ENCODE assay signal across 10 mouse cellular contexts in the genomic region with DNA sequence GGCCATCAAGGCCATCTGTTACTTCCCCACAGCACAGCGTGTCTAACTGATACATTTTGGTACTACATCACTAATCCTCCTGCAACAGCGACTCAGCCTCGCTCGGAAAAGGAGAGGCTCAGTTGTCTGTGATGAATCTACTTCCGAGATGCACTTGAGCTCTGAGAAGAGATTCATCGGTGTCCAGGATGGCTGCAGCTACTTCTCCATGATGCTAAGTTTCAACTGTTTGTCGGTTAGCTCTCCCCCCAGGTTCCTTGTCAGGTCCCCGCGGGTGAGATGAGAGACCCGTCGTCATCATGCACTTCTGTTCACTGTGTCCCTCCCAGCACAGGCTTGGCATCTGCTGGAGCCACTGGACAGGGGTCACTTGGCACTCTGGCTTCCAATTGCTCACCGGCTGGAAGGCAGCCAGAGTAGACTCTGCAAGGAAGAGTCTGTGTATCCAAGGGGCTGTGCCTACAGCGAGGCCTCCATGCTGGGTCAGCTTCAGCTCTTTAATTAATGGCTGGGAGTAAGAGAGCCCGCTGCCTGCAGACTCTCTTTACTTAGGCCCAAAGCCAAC.
DNase-seq lines count a peak whose midpoint lies in the region; ATAC-seq and TF ChIP-seq lines count a peak whose summit lies in the region.
"Had no signal": no experiment of that assay in that cellular context is flagged by ENCODE, and none has a peak within 500 bp of the region (broad histone marks: within the 10 kb centered on the region; RNA-seq: fewer than 3 reads in every experiment).

No protein-coding gene starts in this region.

- H3K4me3 ChIP-seq in midbrain, embryonic 13.5 days (replicated peaks): no peak overlapping the region
- no peak overlapping the region for H3K4me3 ChIP-seq in midbrain, embryonic 10.5 days
- no peak overlapping the region for H3K4me3 ChIP-seq in hindbrain, postnatal 0 days (ENCODE audit: low read length)
- H3K4me3 ChIP-seq in limb, embryonic 15.5 days: no peak overlapping the region
- H3K4me3 ChIP-seq: heart, adult 2 months had no signal

- 0 out of 2 replicates have a peak, but pooled peaks have one; percentile 11 for ATAC-seq in midbrain, embryonic 13.5 days
- ATAC-seq in cerebellum, adult (ENCODE audit: insufficient number of reproducible peaks, low FRiP score, low TSS enrichment): peak; percentile 47; the same call in 1 of the 2 replicates
- ATAC-seq in hindbrain, postnatal 0 days: peak; percentile 80
- ATAC-seq in limb, embryonic 15.5 days (ENCODE audit: insufficient number of reproducible peaks, low FRiP score, low TSS enrichment, low read depth): peak; percentile 61; the same call in 1 of the 2 replicates

- no peak for TF ChIP-seq CTCF in hindbrain, postnatal 0 days (IDR thresholded peaks at IDR 0.05; ENCODE audit: low read depth)

- H3K9ac ChIP-seq in midbrain, embryonic 13.5 days (replicated peaks): no peak overlapping the region
- H3K9ac ChIP-seq in hindbrain, postnatal 0 days (replicated peaks; ENCODE audit: low read length): no peak overlapping the region
- H3K9ac ChIP-seq in limb, embryonic 15.5 days: no peak overlapping the region

- DNase-seq in midbrain, embryonic 10.5 days (ENCODE audit: low spot score): no peak
- DNase-seq in hindbrain, postnatal 0 days (ENCODE audit: low spot score): peak; percentile 82
- no peak for DNase-seq in layer of hippocampus, adult 9-11 months
- DNase-seq in spleen, adult 18-20 months: no peak
- DNase-seq: heart, adult 2 months; thymus, postnatal 14 days had no signal

- H3K4me2 ChIP-seq in midbrain, embryonic 13.5 days (replicated peaks): no peak overlapping the region
- H3K4me2 ChIP-seq in hindbrain, postnatal 0 days (ENCODE audit: low read depth, low read length): 0 out of 2 replicates have a peak overlapping the region, but pooled peaks have one; percentile 3
- H3K4me2 ChIP-seq in limb, embryonic 15.5 days: no peak overlapping the region

- H3K9me3 ChIP-seq in midbrain, embryonic 13.5 days: no peaks in the 10 kb centered on the region
- no peaks in the 10 kb centered on the region for H3K9me3 ChIP-seq in midbrain, embryonic 10.5 days (replicated peaks)
- H3K9me3 ChIP-seq in hindbrain, postnatal 0 days (ENCODE audit: low read length): no peaks in the 10 kb centered on the region
- no peaks in the 10 kb centered on the region for H3K9me3 ChIP-seq in limb, embryonic 15.5 days

- 79% methylated on average over 14 of the region's 14 CpGs for WGBS in midbrain, embryonic 13.5 days
- 83% methylated on average over 14 of the region's 14 CpGs for WGBS in midbrain, embryonic 10.5 days
- 34% methylated on average over 14 of the region's 14 CpGs for WGBS in hindbrain, postnatal 0 days
- 64% methylated on average over 14 of the region's 14 CpGs for WGBS in limb, embryonic 15.5 days

- no peaks in the 10 kb centered on the region for H3K27me3 ChIP-seq in midbrain, embryonic 13.5 days
- H3K27me3 ChIP-seq in midbrain, embryonic 10.5 days (ENCODE audit: low read depth, poor library complexity, severe bottlenecking): no peaks in the 10 kb centered on the region
- no peaks in the 10 kb centered on the region for H3K27me3 ChIP-seq in hindbrain, postnatal 0 days (ENCODE audit: insufficient read depth, low read length)
- no peaks in the 10 kb centered on the region for H3K27me3 ChIP-seq in limb, embryonic 15.5 days

- no peak overlapping the region for H3K27ac ChIP-seq in midbrain, embryonic 13.5 days
- no peak overlapping the region for H3K27ac ChIP-seq in midbrain, embryonic 10.5 days (replicated peaks)
- H3K27ac ChIP-seq in hindbrain, postnatal 0 days: peak overlapping the region; percentile 45; the same call in 1 of the 2 replicates
- H3K27ac ChIP-seq in limb, embryonic 15.5 days: no peak overlapping the region
- H3K27ac ChIP-seq: heart, adult 2 months; macrophage had no signal

- H3K36me3 ChIP-seq in midbrain, embryonic 13.5 days: no peaks in the 10 kb centered on the region
- no peaks in the 10 kb centered on the region for H3K36me3 ChIP-seq in midbrain, embryonic 10.5 days
- H3K36me3 ChIP-seq in hindbrain, postnatal 0 days (ENCODE audit: insufficient read depth, low read length): no peaks in the 10 kb centered on the region
- H3K36me3 ChIP-seq in limb, embryonic 15.5 days: no peaks in the 10 kb centered on the region

- H3K4me1 ChIP-seq in midbrain, embryonic 13.5 days (replicated peaks): no peaks in the 10 kb centered on the region
- no peaks in the 10 kb centered on the region for H3K4me1 ChIP-seq in midbrain, embryonic 10.5 days
- H3K4me1 ChIP-seq in hindbrain, postnatal 0 days (ENCODE audit: insufficient read depth, low read length): peaks cover 8% of the 10 kb centered on the region; the same call in 1 of the 2 replicates
- peaks cover 3% of the 10 kb centered on the region; the same call in 1 of the 2 replicates for H3K4me1 ChIP-seq in limb, embryonic 15.5 days

Comparison
In these comparisons a context has a peak if more than half of its experiments do, and no peak if none do; other contexts are left out.
1. ATAC-seq: peak in every context shown above with its lines; median percentile 80 in hindbrain, postnatal 0 days; 61 in limb, embryonic 15.5 days; 47 in cerebellum, adult; 11 in midbrain, embryonic 13.5 days.